Mouse (Mus musculus) erythroblast, embryonic 14.5 days (primary cell): Measurements from ENCODE around the gene Gm20509. TPM values are rescaled to one million over a fixed set of nuclear protein-coding genes. Genes with fewer than 3 reads are reported as not detected.
A peak's percentile ranks its signal among the peaks of the same experiment; 100 is the strongest.

Experiments
- H3K27me3 ChIP-seq: 2 replicates; pipeline ENCODE4 v1.6.1; 2012; ENCODE audit warnings: inconsistent platforms; ENCODE audit not compliant: control insufficient read depth
- H3K36me3 ChIP-seq: 2 replicates; pipeline ENCODE4 v1.6.1; 2012; ENCODE audit warnings: mild to moderate bottlenecking, inconsistent platforms; ENCODE audit not compliant: control insufficient read depth
- H3K4me1 ChIP-seq: 2 replicates; pipeline ENCODE4 v1.6.1; 2012; ENCODE audit warnings: inconsistent platforms; ENCODE audit not compliant: control insufficient read depth
- H3K4me3 ChIP-seq: replicated peaks from 2 replicates; pipeline ENCODE3; 2012; ENCODE audit warnings: moderate library complexity, mild to moderate bottlenecking, inconsistent platforms
- H3K9me3 ChIP-seq: 2 replicates; pipeline ENCODE4 v1.6.1; 2012; ENCODE audit warnings: low read length, inconsistent platforms, mixed read lengths; ENCODE audit not compliant: control insufficient read depth
- GATA1 ChIP-seq: IDR thresholded peaks from 2 replicates; pipeline ENCODE4 v1.6.1; 2012; ENCODE audit warnings: low read length, inconsistent platforms, mixed read lengths
- TAL1 ChIP-seq: IDR thresholded peaks from 3 replicates; pipeline ENCODE4 v1.6.1; 2012; ENCODE audit warnings: low read length, inconsistent platforms, mixed read lengths
- polyA plus RNA-seq: library from polyadenylated mRNA; stranded (reverse); fragments of >175 nt; gene quantifications from 2 replicates; pipeline ENCODE4 v1.2.3, GENCODE M21; 2012

Gm20509 gene
- polyA plus RNA-seq, 1 experiment, result not detected

GRCm38 (mm10) chr9:73090121-73090520 lies 12.1 kb upstream of the Gm20509 start:
- Histone ChIP-seq H3K36me3 (no peaks in the 10 kb centered on the region), H3K4me3 (no peak overlapping the region), H3K27me3 (peaks cover under 1% of the 10 kb centered on the region; the same call in 1 of the 2 replicates), H3K9me3 (no peaks in the 10 kb centered on the region), H3K4me1 (no peaks in the 10 kb centered on the region)
- TF ChIP-seq GATA1, result no peak
- no peak for TF ChIP-seq TAL1

GRCm38 (mm10) chr9:73091747-73092146 lies 10.5 kb upstream of the Gm20509 start:
- no peak overlapping the region for H3K4me3 ChIP-seq
- H3K36me3 ChIP-seq, result no peaks in the 10 kb centered on the region
- TF ChIP-seq TAL1 (no peak), GATA1 (no peak)
- H3K27me3 ChIP-seq, result peaks cover 3% of the 10 kb centered on the region; the same call in 1 of the 2 replicates
- no peaks in the 10 kb centered on the region for H3K9me3 ChIP-seq
- H3K4me1 ChIP-seq, result no peaks in the 10 kb centered on the region

GRCm38 (mm10) chr9:73094580-73094979 lies 7.7 kb upstream of the Gm20509 start:
- Histone ChIP-seq H3K27me3 (peaks cover 3% of the 10 kb centered on the region; the same call in 1 of the 2 replicates), H3K9me3 (no peaks in the 10 kb centered on the region), H3K4me3 (no peak overlapping the region), H3K4me1 (no peaks in the 10 kb centered on the region), H3K36me3 (no peaks in the 10 kb centered on the region)
- TF ChIP-seq GATA1 (no peak), TAL1 (no peak)

- H3K27me3 ChIP-seq, result peaks cover 15% of the 10 kb centered on the region
- H3K4me1 ChIP-seq, result no peaks in the 10 kb centered on the region
- H3K4me3 ChIP-seq, result no peak overlapping the region
- H3K9me3 ChIP-seq, result no peaks in the 10 kb centered on the region
- no peaks in the 10 kb centered on the region for H3K36me3 ChIP-seq
- TF ChIP-seq GATA1, result no peak
- no peak for TF ChIP-seq TAL1
These were observed 4.4 kb upstream of the Gm20509 start for GRCm38 (mm10) chr9:73097898-73098297.

GRCm38 (mm10) chr9:73101536-73101935 lies 734 bp upstream of the Gm20509 start, which contains the start of gene Khdc3:
Gene Khdc3, plus strand, starts transcription at chr9:73101836.
- no peak for TF ChIP-seq GATA1
- no peak for TF ChIP-seq TAL1
- H3K4me3 ChIP-seq, result no peak within 1 kb of the TSS
- no peaks in the 10 kb centered on the region for H3K36me3 ChIP-seq
- H3K4me1 ChIP-seq, result peaks cover 6% of the 10 kb centered on the region
- H3K27me3 ChIP-seq, result peaks cover 43% of the 10 kb centered on the region
- no peaks in the 10 kb centered on the region for H3K9me3 ChIP-seq

- Histone ChIP-seq H3K27me3 (peaks cover 45% of the 10 kb centered on the region), H3K9me3 (no peaks in the 10 kb centered on the region), H3K36me3 (no peaks in the 10 kb centered on the region), H3K4me3 (peak overlapping the region; percentile 14), H3K4me1 (peaks cover 6% of the 10 kb centered on the region)
- TF ChIP-seq TAL1 (no peak), GATA1 (no peak)
These were observed 1.0 kb downstream of the Gm20509 start for GRCm38 (mm10) chr9:73103159-73103879.

- H3K9me3 ChIP-seq, result no peaks in the 10 kb centered on the region
- no peak overlapping the region for H3K4me3 ChIP-seq
- no peak for TF ChIP-seq GATA1
- TF ChIP-seq TAL1, result no peak
- no peaks in the 10 kb centered on the region for H3K36me3 ChIP-seq
- peaks cover 45% of the 10 kb centered on the region for H3K27me3 ChIP-seq
- H3K4me1 ChIP-seq, result peaks cover 6% of the 10 kb centered on the region
These were observed 1.6 kb downstream of the Gm20509 start for GRCm38 (mm10) chr9:73103880-73104198.

GRCm38 (mm10) chr9:73105141-73105540 lies 2.9 kb downstream of the Gm20509 start:
- TF ChIP-seq GATA1, result no peak
- TF ChIP-seq TAL1, result no peak
- peaks cover 6% of the 10 kb centered on the region for H3K4me1 ChIP-seq
- H3K4me3 ChIP-seq, result no peak overlapping the region
- peaks cover 45% of the 10 kb centered on the region for H3K27me3 ChIP-seq
- H3K9me3 ChIP-seq, result no peaks in the 10 kb centered on the region
- no peaks in the 10 kb centered on the region for H3K36me3 ChIP-seq

- TF ChIP-seq TAL1 (no peak), GATA1 (no peak)
- H3K36me3 ChIP-seq, result no peaks in the 10 kb centered on the region
- H3K9me3 ChIP-seq, result no peaks in the 10 kb centered on the region
- no peak overlapping the region for H3K4me3 ChIP-seq
- peaks cover 6% of the 10 kb centered on the region for H3K4me1 ChIP-seq
- peaks cover 45% of the 10 kb centered on the region for H3K27me3 ChIP-seq
These were observed 3.5 kb downstream of the Gm20509 start for GRCm38 (mm10) chr9:73105771-73106170.
